Mouse (Mus musculus) heart, embryonic 10.5 days (tissue): Measurements from ENCODE around the gene Alg12. TPM values are rescaled to one million over a fixed set of nuclear protein-coding genes. Genes with fewer than 3 reads are reported as not detected.

Experiments used
- DNase-seq: peaks from one replicate; pipeline ENCODE4 v3.0.0-alpha.2; 2017; ENCODE audit warnings: low spot score
- H3K27ac ChIP-seq: fragments of 300-500 bp; sonication (generic); 2 replicates; pipeline ENCODE4 v1.5.1; 2016; ENCODE audit warnings: mild to moderate bottlenecking
- H3K27me3 ChIP-seq: fragments of 300-500 bp; sonication (generic); 2 replicates; pipeline ENCODE4 v1.6.1; 2016; ENCODE audit warnings: mild to moderate bottlenecking; ENCODE audit not compliant: poor library complexity, insufficient read depth, severe bottlenecking
- H3K36me3 ChIP-seq: fragments of 300-500 bp; sonication (generic); 2 replicates; pipeline ENCODE4 v1.6.1; 2016; ENCODE audit warnings: mild to moderate bottlenecking, moderate library complexity
- H3K4me1 ChIP-seq: fragments of 300-500 bp; sonication (generic); 2 replicates; pipeline ENCODE4 v1.6.1; 2016; ENCODE audit warnings: mild to moderate bottlenecking
- H3K4me3 ChIP-seq: fragments of 300-500 bp; sonication (generic); 2 replicates; pipeline ENCODE4 v1.5.1; 2016; ENCODE audit warnings: mild to moderate bottlenecking, moderate library complexity
- H3K9me3 ChIP-seq: fragments of 300-500 bp; sonication (generic); 2 replicates; pipeline ENCODE4 v1.6.1; 2016; ENCODE audit warnings: mild to moderate bottlenecking, moderate library complexity
- WGBS: fragments of 180-500 bp; shearing (Covaris S2); methylation state at CpG from one replicate; pipeline ENCODE4 v1.1.7; 2016; 5-methylcytosine and 5-hydroxymethylcytosine counted together
- polyA plus RNA-seq: library from polyadenylated mRNA; unstranded; fragments of >200 nt; fragmentation: Nextera tagmentation; extraction: Ambion mirVana; gene quantifications from 2 replicates; pipeline ENCODE4 v1.2.1, GENCODE M21; 2016

Alg12 gene
- polyA plus RNA-seq: 14.6 and 15.2 TPM in 2 replicates

DNA sequence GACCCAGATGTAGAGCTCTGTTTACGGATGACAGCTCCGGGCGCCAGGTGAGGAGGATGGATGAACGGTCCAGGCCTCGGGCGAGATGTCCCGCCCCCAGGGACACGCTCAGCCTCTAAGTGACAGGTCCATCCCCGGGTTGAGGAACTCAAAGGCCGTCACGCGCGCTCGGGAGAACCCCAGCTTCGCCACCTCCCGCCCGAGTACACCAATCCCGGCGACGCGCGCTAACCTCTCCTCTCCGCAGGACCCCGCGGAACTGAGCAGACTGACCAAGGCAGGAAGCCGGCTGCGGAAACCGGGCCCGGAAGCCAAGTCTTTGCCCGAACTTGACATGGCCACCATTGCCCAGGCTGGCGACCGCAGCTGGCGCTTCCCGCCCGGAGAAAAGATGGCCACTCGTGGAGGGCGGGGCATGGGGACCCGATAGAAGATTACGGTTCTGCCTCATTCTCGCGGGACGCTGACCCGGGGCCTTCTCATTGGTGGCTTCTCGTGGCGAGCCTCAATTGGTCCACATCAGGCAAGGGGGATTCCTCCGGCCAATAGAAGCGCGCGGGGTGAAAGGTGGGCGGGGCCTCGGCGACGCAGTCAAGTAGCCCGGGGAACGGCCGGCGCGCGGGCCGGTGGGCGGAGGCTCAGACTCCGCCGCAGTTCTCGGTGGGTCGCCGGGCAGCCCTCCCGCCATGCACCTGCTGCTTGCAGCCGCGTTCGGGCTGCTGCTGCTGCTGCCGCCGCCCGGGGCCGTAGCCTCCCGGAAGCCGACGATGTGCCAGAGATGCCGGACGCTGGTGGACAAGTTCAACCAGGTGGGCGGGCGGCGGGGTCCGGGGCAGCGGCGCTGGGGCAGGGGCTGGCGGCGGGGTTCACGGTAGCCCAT, at the start of gene Alg12, which contains the start of gene Creld2:
Gene Alg12 (minus strand): TSS at position 293 of the 880 bp plus-strand sequence.
Gene Creld2 (plus strand): TSS at position 621 of the 880 bp plus-strand sequence.
- DNase-seq: peak; percentile 100
- Histone ChIP-seq H3K27me3 (no peaks in the 10 kb centered on the region), H3K4me3 (peak within 1 kb of the TSS; percentile 94), H3K4me1 (peaks cover 28% of the 10 kb centered on the region), H3K36me3 (peaks cover 65% of the 10 kb centered on the region), H3K9me3 (no peaks in the 10 kb centered on the region), H3K27ac (peak within 1 kb of the TSS; percentile 87)
- under 1% methylated on average over 87 of the region's 88 CpGs for WGBS

DNA sequence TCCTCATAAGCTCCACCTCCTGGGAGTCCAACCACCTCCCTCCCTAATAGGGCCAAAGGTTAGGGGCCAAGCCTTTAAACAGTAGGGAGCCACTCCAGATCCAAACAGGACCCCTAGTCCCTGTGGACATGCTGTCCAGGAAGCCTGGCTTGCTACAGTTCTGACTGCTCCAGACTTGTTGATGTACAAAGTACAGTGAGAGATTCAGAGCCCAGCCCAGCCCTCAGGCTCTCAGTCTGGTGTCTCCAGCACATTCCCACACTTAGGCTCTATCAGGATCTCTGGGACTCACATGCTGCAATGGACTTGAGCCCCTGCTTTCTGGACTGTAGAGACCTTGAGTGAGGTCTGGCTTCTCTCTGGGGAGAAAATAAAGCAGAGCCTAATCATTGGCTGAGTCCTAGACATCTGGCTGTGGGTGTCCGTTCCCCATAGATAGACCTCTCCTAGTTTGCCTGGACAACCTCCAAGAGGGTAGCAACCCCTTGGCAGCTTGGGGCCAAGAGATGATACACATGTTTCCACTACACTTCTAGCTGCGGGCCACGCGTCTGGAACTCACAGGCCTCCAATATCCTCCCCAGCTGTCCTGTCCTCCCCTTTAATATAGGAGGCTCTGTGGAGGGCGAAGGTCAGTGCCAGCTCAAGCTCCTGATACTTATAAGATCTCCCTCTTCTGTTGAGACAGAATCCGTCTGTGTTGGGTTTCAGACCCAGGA, 49.1 kb upstream of the Alg12 start:
- H3K27me3 ChIP-seq: no peaks in the 10 kb centered on the region
- 53% methylated on average over 6 of the region's 6 CpGs for WGBS
- H3K4me3 ChIP-seq: peak overlapping the region; percentile 28; the same call in 1 of the 2 replicates
- no peaks in the 10 kb centered on the region for H3K9me3 ChIP-seq
- H3K36me3 ChIP-seq: peaks cover 33% of the 10 kb centered on the region
- DNase-seq: no peak
- peak overlapping the region; percentile 87 for H3K27ac ChIP-seq
- H3K4me1 ChIP-seq: peaks cover 59% of the 10 kb centered on the region

DNA sequence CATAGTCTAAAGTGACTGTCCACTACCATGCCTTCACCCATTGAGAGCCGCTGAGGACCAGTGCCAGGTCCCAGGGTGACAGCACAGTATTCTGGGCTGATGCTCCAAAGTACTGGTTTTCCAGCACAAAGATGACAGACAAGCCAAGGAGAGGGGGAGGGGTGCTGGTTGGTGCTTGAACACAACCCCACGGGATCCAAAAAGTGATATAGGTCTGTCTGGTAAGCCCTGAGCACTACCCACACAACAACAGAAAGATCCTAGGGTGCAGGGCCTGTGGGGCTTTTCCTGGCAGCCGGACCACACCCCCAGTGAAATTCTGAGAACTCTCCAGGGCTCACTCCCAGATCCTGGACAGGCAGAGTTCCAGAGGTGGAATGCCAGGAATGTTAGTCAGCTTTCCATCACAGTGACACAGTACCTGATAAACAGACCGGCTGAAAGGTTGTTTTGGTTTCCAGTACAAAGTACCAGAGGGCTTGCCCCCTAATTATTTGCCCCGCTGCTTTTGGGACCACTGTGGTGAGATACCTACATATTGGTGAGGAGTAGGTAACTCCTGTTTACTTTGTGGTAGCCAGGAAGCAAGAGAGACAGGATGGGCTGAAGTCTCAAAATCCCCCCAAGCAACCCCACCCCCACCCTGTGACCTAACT, 48.4 kb upstream of the Alg12 start:
- Histone ChIP-seq H3K9me3 (no peaks in the 10 kb centered on the region), H3K27me3 (no peaks in the 10 kb centered on the region), H3K36me3 (peaks cover 34% of the 10 kb centered on the region), H3K4me3 (peak overlapping the region; percentile 28), H3K4me1 (peaks cover 63% of the 10 kb centered on the region), H3K27ac (peak overlapping the region; percentile 87)
- DNase-seq: peak; percentile 91
- WGBS: 11% methylated on average over 5 of the region's 5 CpGs

- Histone ChIP-seq H3K27me3 (no peaks in the 10 kb centered on the region), H3K4me3 (peak overlapping the region; percentile 28)
- DNase-seq: no peak
Measured at GRCm38 (mm10) chr15:88866934-88867356, 47.8 kb upstream of the Alg12 start.

GRCm38 (mm10) chr15:88865888-88866695, 47.0 kb upstream of the Alg12 start:
- peak overlapping the region; percentile 28 for H3K4me3 ChIP-seq

More at GRCm38 (mm10) chr15:88866934-88867356, 47.8 kb upstream of the Alg12 start:
- H3K4me1 ChIP-seq: peaks cover 66% of the 10 kb centered on the region
- H3K27ac ChIP-seq: peak overlapping the region; percentile 87
- H3K36me3 ChIP-seq: peaks cover 34% of the 10 kb centered on the region
- WGBS: 30% methylated on average over 7 of the region's 7 CpGs
- H3K9me3 ChIP-seq: no peaks in the 10 kb centered on the region

DNA sequence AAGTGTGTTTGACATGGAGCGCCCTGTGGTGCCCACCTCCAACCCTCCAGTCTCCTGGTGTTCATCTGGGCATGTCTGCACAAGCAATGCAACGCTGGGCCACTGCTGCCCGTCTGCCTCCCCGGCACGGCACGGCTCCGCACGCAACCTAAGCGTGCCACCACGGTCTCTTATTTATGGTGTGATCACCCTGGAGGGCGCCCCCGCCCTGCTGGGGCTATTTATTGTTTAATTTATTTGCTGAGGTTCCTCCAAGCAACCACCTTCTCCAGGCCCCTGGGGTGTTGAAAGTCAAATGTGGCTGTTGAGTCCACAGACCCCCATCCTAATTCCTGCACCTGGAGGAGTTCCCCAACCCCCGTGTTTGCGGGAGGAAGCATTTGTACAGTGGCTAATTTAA, 45.9 kb upstream of the Alg12 start:
- no peak for DNase-seq
- Histone ChIP-seq H3K36me3 (peaks cover 34% of the 10 kb centered on the region), H3K27ac (peak overlapping the region; percentile 97), H3K4me1 (peaks cover 72% of the 10 kb centered on the region), H3K27me3 (no peaks in the 10 kb centered on the region), H3K9me3 (no peaks in the 10 kb centered on the region), H3K4me3 (peak overlapping the region; percentile 95)
- WGBS: 85% methylated on average over 14 of the region's 14 CpGs

More at GRCm38 (mm10) chr15:88865888-88866695, 47.0 kb upstream of the Alg12 start:
- Histone ChIP-seq H3K36me3 (peaks cover 34% of the 10 kb centered on the region), H3K4me1 (peaks cover 72% of the 10 kb centered on the region), H3K27me3 (no peaks in the 10 kb centered on the region), H3K27ac (peak overlapping the region; percentile 87), H3K9me3 (no peaks in the 10 kb centered on the region)
- 54% methylated on average over 4 of the region's 4 CpGs for WGBS
- no peak for DNase-seq

- H3K9me3 ChIP-seq: no peaks in the 10 kb centered on the region
- 34% methylated on average over 22 of the region's 22 CpGs for WGBS
- H3K4me3 ChIP-seq: peak overlapping the region; percentile 95
- H3K27ac ChIP-seq: peak overlapping the region; percentile 97
- peaks cover 34% of the 10 kb centered on the region for H3K36me3 ChIP-seq
- H3K27me3 ChIP-seq: no peaks in the 10 kb centered on the region
- H3K4me1 ChIP-seq: peaks cover 76% of the 10 kb centered on the region
- no peak for DNase-seq
Measured at GRCm38 (mm10) chr15:88864270-88865030, 45.3 kb upstream of the Alg12 start.

DNA sequence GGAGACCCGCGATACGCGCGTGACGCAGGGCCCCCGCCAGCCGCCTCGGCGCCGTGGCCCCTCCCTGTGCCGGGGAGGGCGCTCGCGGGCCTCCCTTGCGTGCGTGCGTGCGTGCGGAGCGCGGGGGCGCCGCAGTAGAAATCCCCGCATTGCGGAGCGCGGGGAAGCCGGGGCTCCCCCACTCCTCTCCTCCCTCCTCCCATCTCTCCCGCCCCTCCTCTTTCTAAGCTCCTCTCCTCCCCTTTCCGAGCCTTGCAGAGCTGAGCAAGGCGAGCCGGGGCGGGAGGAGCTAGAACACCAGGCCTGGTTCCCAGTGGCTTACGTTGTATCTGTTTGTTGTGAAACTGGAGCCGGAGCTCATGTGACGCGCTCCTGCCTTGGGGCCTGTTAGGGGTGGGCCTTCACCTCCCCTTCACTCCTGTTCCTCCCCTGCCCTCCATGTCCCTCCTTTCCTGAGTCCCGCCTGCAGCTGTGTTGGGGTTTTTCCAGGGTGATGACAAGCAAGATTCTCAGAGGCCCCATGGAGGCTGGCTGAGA, 44.6 kb upstream of the Alg12 start:
- Histone ChIP-seq H3K27me3 (no peaks in the 10 kb centered on the region), H3K36me3 (peaks cover 34% of the 10 kb centered on the region), H3K4me3 (peak overlapping the region; percentile 95), H3K27ac (peak overlapping the region; percentile 97), H3K4me1 (peaks cover 83% of the 10 kb centered on the region), H3K9me3 (no peaks in the 10 kb centered on the region)
- peak; percentile 98 for DNase-seq
- WGBS: 0% methylated on average over 31 of the region's 39 CpGs

DNA sequence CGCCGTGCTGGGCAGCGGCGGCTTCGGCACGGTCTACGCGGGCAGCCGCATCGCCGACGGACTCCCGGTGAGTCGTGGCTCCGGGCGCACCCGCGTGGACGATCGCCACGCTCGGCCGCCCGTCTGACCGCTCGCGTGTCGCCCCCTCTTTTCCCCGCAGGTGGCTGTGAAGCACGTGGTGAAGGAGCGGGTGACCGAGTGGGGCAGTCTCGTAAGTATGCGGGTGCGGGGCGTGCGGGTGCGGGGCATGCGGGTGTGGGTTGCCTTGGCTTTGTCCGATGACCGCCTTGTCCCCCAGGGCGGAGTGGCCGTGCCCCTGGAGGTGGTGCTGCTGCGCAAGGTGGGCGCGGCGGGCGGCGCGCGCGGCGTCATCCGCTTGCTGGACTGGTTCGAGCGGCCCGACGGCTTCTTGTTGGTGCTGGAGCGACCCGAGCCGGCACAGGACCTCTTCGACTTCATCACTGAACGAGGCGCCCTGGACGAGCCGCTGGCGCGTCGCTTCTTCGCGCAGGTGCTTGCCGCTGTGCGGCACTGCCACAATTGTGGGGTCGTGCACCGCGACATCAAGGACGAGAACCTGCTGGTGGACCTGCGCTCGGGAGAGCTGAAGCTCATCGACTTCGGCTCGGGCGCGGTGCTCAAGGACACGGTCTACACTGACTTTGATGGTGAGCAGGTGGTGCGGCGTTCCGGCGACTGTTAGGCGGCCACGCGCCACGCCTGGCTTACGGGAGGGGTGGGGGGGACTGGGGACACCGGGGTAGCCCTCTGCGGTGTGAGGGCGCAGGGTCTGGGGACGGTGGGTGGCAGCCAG, 44.0 kb upstream of the Alg12 start:
- H3K4me3 ChIP-seq: peak overlapping the region; percentile 95
- no peaks in the 10 kb centered on the region for H3K9me3 ChIP-seq
- WGBS: under 1% methylated on average over 96 of the region's 98 CpGs
- peaks cover 34% of the 10 kb centered on the region for H3K36me3 ChIP-seq
- H3K27me3 ChIP-seq: no peaks in the 10 kb centered on the region
- H3K27ac ChIP-seq: peak overlapping the region; percentile 97
- no peak for DNase-seq
- peaks cover 81% of the 10 kb centered on the region for H3K4me1 ChIP-seq

DNA sequence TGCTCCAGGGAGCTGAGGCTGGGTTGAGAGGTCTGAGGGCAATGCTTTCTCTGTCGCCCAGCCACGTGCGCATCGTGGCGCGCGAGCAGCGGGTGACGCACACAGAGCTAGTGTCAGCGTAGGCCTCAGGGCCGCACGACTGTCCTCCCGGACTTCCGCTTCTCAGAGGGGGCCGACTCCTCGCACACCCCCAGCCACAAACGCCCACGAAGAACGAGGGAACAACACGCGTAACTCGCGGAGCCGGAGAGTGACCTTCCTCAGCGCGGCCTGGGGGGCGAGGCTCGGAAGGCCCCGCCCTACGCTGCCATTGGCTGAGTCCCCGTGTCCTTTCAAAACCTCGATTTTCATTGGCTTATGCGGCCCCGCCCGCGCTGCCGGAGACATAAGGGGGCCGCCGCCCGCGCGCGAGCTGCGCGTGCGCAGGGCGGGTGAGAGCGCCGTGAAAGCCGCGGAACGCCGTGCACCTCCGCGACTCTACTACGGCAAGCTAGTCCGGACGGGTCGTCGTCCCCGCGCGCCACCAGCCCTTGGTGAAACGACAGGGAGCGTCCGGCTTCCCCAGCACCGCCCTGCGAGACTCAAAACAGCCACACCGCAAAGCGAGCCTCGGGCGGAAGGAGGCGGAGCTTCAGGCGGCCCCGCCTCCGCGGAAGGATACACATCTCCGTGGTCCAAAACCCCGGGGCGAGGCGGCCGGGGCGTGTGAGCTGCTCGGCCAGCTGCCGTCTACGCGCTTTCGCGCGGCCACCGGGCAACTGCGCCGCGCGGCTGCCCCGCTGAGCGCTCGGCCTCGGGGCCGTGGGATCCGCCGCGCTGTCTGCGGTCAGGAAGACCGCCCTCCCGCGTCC, 42.9 kb upstream of the Alg12 start, which contains the start of gene Pim3:
Gene Pim3 (plus strand): TSS at position 415 of the 851 bp plus-strand sequence.
- under 1% methylated on average over 107 of the region's 107 CpGs for WGBS
- Histone ChIP-seq H3K4me3 (peak within 1 kb of the TSS; percentile 95), H3K36me3 (peaks cover 34% of the 10 kb centered on the region), H3K4me1 (peaks cover 72% of the 10 kb centered on the region), H3K27me3 (no peaks in the 10 kb centered on the region), H3K9me3 (no peaks in the 10 kb centered on the region), H3K27ac (peak within 1 kb of the TSS; percentile 97)
- DNase-seq: peak; percentile 98
